Mouse (Mus musculus): ENCODE results near the gene Ssu72. TPM values are rescaled to one million over a fixed set of nuclear protein-coding genes. Genes with fewer than 3 reads are reported as not detected.

Gene Ssu72
- total and polyA plus RNA-seq, 2 experiments from 2014 or later: 95.7 to 106 TPM

DNA sequence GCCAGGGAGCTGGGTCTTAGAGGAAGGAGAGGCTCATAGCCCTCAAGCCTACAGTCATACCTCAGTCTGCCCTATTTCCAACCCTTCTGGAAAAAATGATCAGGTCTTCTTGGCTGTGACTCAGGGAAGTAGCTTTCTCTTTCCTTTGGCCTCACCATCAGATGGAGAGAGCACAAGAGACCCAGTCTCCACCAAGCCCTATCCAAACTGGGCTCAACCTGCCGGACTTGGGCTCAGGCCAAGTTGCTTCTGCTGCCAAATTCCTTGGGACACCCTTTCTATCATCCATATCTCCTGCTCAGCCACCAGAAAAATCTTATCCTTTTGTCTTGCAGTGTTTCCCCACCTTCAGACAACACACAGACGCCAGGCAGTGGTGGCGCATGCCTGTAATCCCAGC lies 71.3 kb downstream of the Ssu72 start:
- H3K4me3 ChIP-seq (ENCODE audit: low read depth, low read length): no peak overlapping the region
- peaks cover 29% of the 10 kb centered on the region for H3K4me1 ChIP-seq (ENCODE audit: control insufficient read depth, insufficient read depth)
- H3K9me3 ChIP-seq (replicated peaks; ENCODE audit: control insufficient read depth, low read length): no peaks in the 10 kb centered on the region
- no peaks in the 10 kb centered on the region for H3K36me3 ChIP-seq (replicated peaks; ENCODE audit: control insufficient read depth, insufficient read depth, low read length)
- WGBS: 42% methylated on average over 3 of the region's 3 CpGs
- ATAC-seq (ENCODE audit: insufficient read depth, low read depth) (no peak), DNase-seq (ENCODE audit: low spot score) (no peak)
- H3K27me3 ChIP-seq (ENCODE audit: control insufficient read depth, insufficient read depth, low read length): peaks cover 5% of the 10 kb centered on the region; the same call in 1 of the 2 replicates
- TF ChIP-seq EP300 (IDR thresholded peaks at IDR 0.05; ENCODE audit: low read depth) (no peak), CTCF (IDR thresholded peaks at IDR 0.05; ENCODE audit: low read depth) (no peak)
- H3K27ac ChIP-seq (ENCODE audit: low read depth): peak overlapping the region; percentile 80
- H3K4me2 ChIP-seq (ENCODE audit: low read depth, low read length): no peak overlapping the region
- no peak overlapping the region for H3K9ac ChIP-seq (replicated peaks; ENCODE audit: low read depth, low read length)

DNA sequence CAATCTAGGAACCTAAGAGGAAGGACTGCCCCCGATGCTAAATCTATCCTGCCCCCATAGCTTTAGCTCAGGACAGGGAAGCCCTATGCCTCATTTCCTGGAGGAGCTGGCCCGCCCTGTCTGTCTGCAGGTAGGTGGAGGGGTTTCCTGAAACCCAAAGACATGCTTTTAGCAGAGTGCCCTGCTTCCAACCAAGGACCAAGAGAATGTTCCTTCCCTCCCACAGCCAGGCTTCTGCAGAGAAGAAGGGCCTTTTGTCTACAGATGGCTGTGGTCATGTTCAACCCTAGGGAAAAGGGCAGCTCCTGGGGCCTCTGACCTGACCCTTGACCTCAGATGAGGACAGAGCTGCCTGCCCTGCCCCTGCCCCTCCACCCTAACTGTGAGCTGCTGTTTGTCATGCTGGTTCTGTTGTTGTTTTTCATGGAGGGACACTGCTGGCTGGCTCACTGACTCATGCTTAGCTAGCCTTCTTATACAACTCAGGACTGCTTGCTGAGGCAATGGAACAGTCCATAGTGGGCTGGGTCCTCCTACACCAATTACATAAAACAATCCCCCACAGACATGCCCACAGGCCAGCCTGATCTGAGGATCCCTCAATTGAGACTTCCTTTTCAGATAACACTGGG lies 72.2 kb downstream of the Ssu72 start:
- peaks cover 29% of the 10 kb centered on the region for H3K4me1 ChIP-seq (ENCODE audit: control insufficient read depth, insufficient read depth)
- no peak overlapping the region for H3K4me3 ChIP-seq (ENCODE audit: low read depth, low read length)
- H3K4me2 ChIP-seq (ENCODE audit: low read depth, low read length): no peak overlapping the region
- no peaks in the 10 kb centered on the region for H3K36me3 ChIP-seq (replicated peaks; ENCODE audit: control insufficient read depth, insufficient read depth, low read length)
- WGBS: 61% methylated on average over 2 of the region's 2 CpGs
- H3K27me3 ChIP-seq (ENCODE audit: control insufficient read depth, insufficient read depth, low read length): peaks cover 5% of the 10 kb centered on the region; the same call in 1 of the 2 replicates
- H3K27ac ChIP-seq (ENCODE audit: low read depth): peak overlapping the region; percentile 61
- TF ChIP-seq CTCF (IDR thresholded peaks at IDR 0.05; ENCODE audit: low read depth): no peak
- TF ChIP-seq EP300 (IDR thresholded peaks at IDR 0.05; ENCODE audit: low read depth): no peak
- ATAC-seq (ENCODE audit: insufficient read depth, low read depth): no peak
- H3K9ac ChIP-seq (replicated peaks; ENCODE audit: low read depth, low read length): no peak overlapping the region
- DNase-seq (ENCODE audit: low spot score): no peak
- no peaks in the 10 kb centered on the region for H3K9me3 ChIP-seq (replicated peaks; ENCODE audit: control insufficient read depth, low read length)

DNA sequence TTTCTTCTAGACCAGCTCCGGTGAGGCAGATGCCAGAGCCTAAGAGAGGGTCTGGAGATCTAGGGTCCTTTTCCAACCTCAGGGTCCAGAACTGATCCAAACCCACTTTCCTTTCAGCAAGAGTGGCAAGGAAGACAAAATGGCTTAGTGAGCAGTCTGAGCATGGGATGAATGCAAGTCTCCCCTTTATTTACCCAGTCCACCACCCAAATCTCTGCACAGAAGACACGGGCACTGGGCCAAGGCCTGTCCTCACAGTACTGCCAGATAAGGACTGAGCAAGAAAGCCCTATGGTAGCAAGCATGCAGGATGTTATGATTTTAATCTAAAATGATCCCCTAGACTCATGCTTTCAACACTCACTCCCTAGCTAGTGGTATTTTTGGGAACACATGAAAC lies 73.2 kb downstream of the Ssu72 start:
- Histone ChIP-seq H3K4me2 (ENCODE audit: low read depth, low read length) (no peak overlapping the region), H3K27ac (ENCODE audit: low read depth) (peak overlapping the region; percentile 58), H3K36me3 (replicated peaks; ENCODE audit: control insufficient read depth, insufficient read depth, low read length) (no peaks in the 10 kb centered on the region), H3K9ac (replicated peaks; ENCODE audit: low read depth, low read length) (no peak overlapping the region), H3K9me3 (replicated peaks; ENCODE audit: control insufficient read depth, low read length) (no peaks in the 10 kb centered on the region), H3K27me3 (ENCODE audit: control insufficient read depth, insufficient read depth, low read length) (no peaks in the 10 kb centered on the region; the same call in 1 of the 2 replicates), H3K4me1 (ENCODE audit: control insufficient read depth, insufficient read depth) (peaks cover 29% of the 10 kb centered on the region), H3K4me3 (ENCODE audit: low read depth, low read length) (no peak overlapping the region)
- ATAC-seq (ENCODE audit: insufficient read depth, low read depth) (no peak), DNase-seq (ENCODE audit: low spot score) (no peak)
- WGBS: 27% methylated on average over 2 of the region's 2 CpGs
- no peak for TF ChIP-seq CTCF (IDR thresholded peaks at IDR 0.05; ENCODE audit: low read depth)
- TF ChIP-seq EP300 (IDR thresholded peaks at IDR 0.05; ENCODE audit: low read depth): no peak

DNA sequence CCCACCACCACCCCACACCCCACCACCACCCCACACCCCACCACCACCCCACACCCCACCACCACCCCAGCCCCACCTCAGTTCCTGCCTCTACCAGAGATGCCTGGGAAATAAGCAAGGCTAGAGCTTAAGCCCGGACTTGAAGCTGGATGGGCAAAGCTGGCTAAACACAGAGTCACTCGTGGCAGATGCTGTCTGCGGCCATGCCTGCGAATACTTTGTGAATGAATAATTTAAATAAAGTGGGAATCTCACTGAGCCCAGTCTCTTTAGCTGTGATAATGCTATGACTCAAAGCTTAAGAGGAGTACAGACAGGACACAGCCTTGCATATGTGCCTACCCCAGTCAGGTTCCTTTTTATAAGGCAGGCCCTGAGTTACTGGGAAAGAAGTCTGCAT lies 74.9 kb downstream of the Ssu72 start:
- Histone ChIP-seq H3K27me3 (ENCODE audit: control insufficient read depth, insufficient read depth, low read length) (no peaks in the 10 kb centered on the region), H3K4me2 (ENCODE audit: low read depth, low read length) (no peak overlapping the region), H3K4me1 (ENCODE audit: control insufficient read depth, insufficient read depth) (peaks cover 34% of the 10 kb centered on the region), H3K27ac (ENCODE audit: low read depth) (no peak overlapping the region), H3K9ac (replicated peaks; ENCODE audit: low read depth, low read length) (no peak overlapping the region), H3K36me3 (replicated peaks; ENCODE audit: control insufficient read depth, insufficient read depth, low read length) (no peaks in the 10 kb centered on the region), H3K9me3 (replicated peaks; ENCODE audit: control insufficient read depth, low read length) (no peaks in the 10 kb centered on the region), H3K4me3 (ENCODE audit: low read depth, low read length) (no peak overlapping the region)
- 86% methylated on average over 4 of the region's 4 CpGs for WGBS
- ATAC-seq (ENCODE audit: insufficient read depth, low read depth) (no peak), DNase-seq (ENCODE audit: low spot score) (no peak)
- no peak for TF ChIP-seq CTCF (IDR thresholded peaks at IDR 0.05; ENCODE audit: low read depth)
- no peak for TF ChIP-seq EP300 (IDR thresholded peaks at IDR 0.05; ENCODE audit: low read depth)

DNA sequence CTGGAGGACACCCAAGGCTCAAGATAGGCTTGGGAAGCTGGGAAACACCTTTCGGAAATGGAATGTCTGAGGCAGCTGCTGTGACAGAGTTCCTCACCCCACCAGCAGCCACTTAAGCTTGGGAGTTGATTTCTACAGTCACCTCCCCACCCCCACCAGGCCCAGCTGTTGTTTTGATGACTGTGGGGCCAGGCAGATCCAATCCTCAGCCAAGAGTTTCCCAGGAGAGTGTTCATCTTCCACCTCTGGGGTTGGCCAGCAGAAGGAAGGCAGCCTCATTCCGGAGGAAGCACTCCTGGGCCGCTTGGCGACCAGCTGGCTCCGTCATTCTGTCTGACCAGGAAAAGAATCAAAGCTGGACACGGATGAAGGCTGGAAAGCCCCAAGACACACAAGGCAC lies 76.3 kb downstream of the Ssu72 start:
- Histone ChIP-seq H3K27me3 (ENCODE audit: control insufficient read depth, insufficient read depth, low read length) (no peaks in the 10 kb centered on the region), H3K4me2 (ENCODE audit: low read depth, low read length) (no peak overlapping the region), H3K9ac (replicated peaks; ENCODE audit: low read depth, low read length) (no peak overlapping the region), H3K9me3 (replicated peaks; ENCODE audit: control insufficient read depth, low read length) (no peaks in the 10 kb centered on the region), H3K27ac (ENCODE audit: low read depth) (peak overlapping the region; percentile 72), H3K36me3 (replicated peaks; ENCODE audit: control insufficient read depth, insufficient read depth, low read length) (no peaks in the 10 kb centered on the region), H3K4me1 (ENCODE audit: control insufficient read depth, insufficient read depth) (peaks cover 30% of the 10 kb centered on the region), H3K4me3 (ENCODE audit: low read depth, low read length) (no peak overlapping the region)
- ATAC-seq (ENCODE audit: insufficient read depth, low read depth) (peak; percentile 34), DNase-seq (ENCODE audit: low spot score) (peak; percentile 63)
- TF ChIP-seq EP300 (IDR thresholded peaks at IDR 0.05; ENCODE audit: low read depth) (0 out of 2 replicates have a peak, but pooled peaks have one; percentile 58), CTCF (IDR thresholded peaks at IDR 0.05; ENCODE audit: low read depth) (no peak)
- WGBS: 18% methylated on average over 6 of the region's 6 CpGs

Other genes starting within 250 kb of the Ssu72 start
- not detected in 2 replicates for gene Tmem52, start 235.7 kb upstream of the Ssu72 start, total RNA-seq (2014; rRNA removed; ENCODE audit: low replicate concordance)
- 0.12 TPM in 1 of 2 replicates, not detected in the other for gene Tmem52, start 235.7 kb upstream of the Ssu72 start, polyA plus RNA-seq (2015; fragmentation: Nextera tagmentation; extraction: Ambion mirVana)
- 158 and 184 TPM in 2 replicates for gene Gnb1, start 213.4 kb upstream of the Ssu72 start, total RNA-seq (2014; rRNA removed; ENCODE audit: low replicate concordance)
- 249 and 255 TPM in 2 replicates for gene Gnb1, start 213.4 kb upstream of the Ssu72 start, polyA plus RNA-seq (2015; fragmentation: Nextera tagmentation; extraction: Ambion mirVana)
- gene Nadk, start 142.4 kb upstream of the Ssu72 start, total RNA-seq (2014; rRNA removed; ENCODE audit: low replicate concordance): 48.0 and 52.7 TPM in 2 replicates
- gene Nadk, start 142.4 kb upstream of the Ssu72 start, polyA plus RNA-seq (2015; fragmentation: Nextera tagmentation; extraction: Ambion mirVana): 36.0 and 37.4 TPM in 2 replicates
- gene Slc35e2, start 103.4 kb upstream of the Ssu72 start, total RNA-seq (2014; rRNA removed; ENCODE audit: low replicate concordance): 11.8 and 14.4 TPM in 2 replicates
- 3.6 and 4.4 TPM in 2 replicates for gene Slc35e2, start 103.4 kb upstream of the Ssu72 start, polyA plus RNA-seq (2015; fragmentation: Nextera tagmentation; extraction: Ambion mirVana)
- gene Cdk11b, start 79.9 kb upstream of the Ssu72 start, total RNA-seq (2014; rRNA removed; ENCODE audit: low replicate concordance): 8.7 and 15.3 TPM in 2 replicates
- 36.8 TPM in 2 replicates for gene Cdk11b, start 79.9 kb upstream of the Ssu72 start, polyA plus RNA-seq (2015; fragmentation: Nextera tagmentation; extraction: Ambion mirVana)
- not detected in 2 replicates for gene Gm10563, start 59.4 kb upstream of the Ssu72 start, total RNA-seq (2014; rRNA removed; ENCODE audit: low replicate concordance)
- gene Gm10563, start 59.4 kb upstream of the Ssu72 start, polyA plus RNA-seq (2015; fragmentation: Nextera tagmentation; extraction: Ambion mirVana): not detected in 2 replicates
- gene Mmp23, start 51.4 kb upstream of the Ssu72 start, total RNA-seq (2014; rRNA removed; ENCODE audit: low replicate concordance): 66.6 and 76.6 TPM in 2 replicates
- gene Mmp23, start 51.4 kb upstream of the Ssu72 start, polyA plus RNA-seq (2015; fragmentation: Nextera tagmentation; extraction: Ambion mirVana): 49.8 and 49.9 TPM in 2 replicates
- 27.3 and 30.4 TPM in 2 replicates for gene Mib2, start 35.6 kb upstream of the Ssu72 start, total RNA-seq (2014; rRNA removed; ENCODE audit: low replicate concordance)
- gene Mib2, start 35.6 kb upstream of the Ssu72 start, polyA plus RNA-seq (2015; fragmentation: Nextera tagmentation; extraction: Ambion mirVana): 9.9 and 12.1 TPM in 2 replicates
- 4.1 and 9.7 TPM in 2 replicates for gene Fndc10, start 10.5 kb upstream of the Ssu72 start, total RNA-seq (2014; rRNA removed; ENCODE audit: low replicate concordance)
- 1.8 and 2.1 TPM in 2 replicates for gene Fndc10, start 10.5 kb upstream of the Ssu72 start, polyA plus RNA-seq (2015; fragmentation: Nextera tagmentation; extraction: Ambion mirVana)
- gene Tmem240, start 30.0 kb downstream of the Ssu72 start, total RNA-seq (2014; rRNA removed; ENCODE audit: low replicate concordance): 0.57 and 1.7 TPM in 2 replicates
- 0.41 and 0.48 TPM in 2 replicates for gene Tmem240, start 30.0 kb downstream of the Ssu72 start, polyA plus RNA-seq (2015; fragmentation: Nextera tagmentation; extraction: Ambion mirVana)
- 123 and 128 TPM in 2 replicates for gene Atad3a, start 56.3 kb downstream of the Ssu72 start, total RNA-seq (2014; rRNA removed; ENCODE audit: low replicate concordance)
- gene Atad3a, start 56.3 kb downstream of the Ssu72 start, polyA plus RNA-seq (2015; fragmentation: Nextera tagmentation; extraction: Ambion mirVana): 85.3 and 99.3 TPM in 2 replicates
- gene Vwa1, start 69.9 kb downstream of the Ssu72 start, total RNA-seq (2014; rRNA removed; ENCODE audit: low replicate concordance): 15.5 and 20.0 TPM in 2 replicates
- 7.1 and 7.5 TPM in 2 replicates for gene Vwa1, start 69.9 kb downstream of the Ssu72 start, polyA plus RNA-seq (2015; fragmentation: Nextera tagmentation; extraction: Ambion mirVana)
- gene Tmem88b, start 81.1 kb downstream of the Ssu72 start, total RNA-seq (2014; rRNA removed; ENCODE audit: low replicate concordance): 3.4 and 4.2 TPM in 2 replicates
- 2.5 and 2.9 TPM in 2 replicates for gene Tmem88b, start 81.1 kb downstream of the Ssu72 start, polyA plus RNA-seq (2015; fragmentation: Nextera tagmentation; extraction: Ambion mirVana)
- not detected in 2 replicates for gene Ankrd65, start 85.6 kb downstream of the Ssu72 start, total RNA-seq (2014; rRNA removed; ENCODE audit: low replicate concordance)
- gene Ankrd65, start 85.6 kb downstream of the Ssu72 start, polyA plus RNA-seq (2015; fragmentation: Nextera tagmentation; extraction: Ambion mirVana): 0.26 TPM in 1 of 2 replicates, not detected in the other
- gene Mrpl20, start 98.1 kb downstream of the Ssu72 start, total RNA-seq (2014; rRNA removed; ENCODE audit: low replicate concordance): 32.2 and 91.4 TPM in 2 replicates
- 188 and 207 TPM in 2 replicates for gene Mrpl20, start 98.1 kb downstream of the Ssu72 start, polyA plus RNA-seq (2015; fragmentation: Nextera tagmentation; extraction: Ambion mirVana)
- gene Ccnl2, start 107.7 kb downstream of the Ssu72 start, total RNA-seq (2014; rRNA removed; ENCODE audit: low replicate concordance): 58.7 and 80.7 TPM in 2 replicates
- 79.6 and 83.0 TPM in 2 replicates for gene Ccnl2, start 107.7 kb downstream of the Ssu72 start, polyA plus RNA-seq (2015; fragmentation: Nextera tagmentation; extraction: Ambion mirVana)
- 122 and 146 TPM in 2 replicates for gene Aurkaip1, start 126.5 kb downstream of the Ssu72 start, total RNA-seq (2014; rRNA removed; ENCODE audit: low replicate concordance)
- gene Aurkaip1, start 126.5 kb downstream of the Ssu72 start, polyA plus RNA-seq (2015; fragmentation: Nextera tagmentation; extraction: Ambion mirVana): 155 TPM in 2 replicates
- 99.5 and 113 TPM in 2 replicates for gene Mxra8, start 134.9 kb downstream of the Ssu72 start, total RNA-seq (2014; rRNA removed; ENCODE audit: low replicate concordance)
- 57.8 and 62.6 TPM in 2 replicates for gene Mxra8, start 134.9 kb downstream of the Ssu72 start, polyA plus RNA-seq (2015; fragmentation: Nextera tagmentation; extraction: Ambion mirVana)
- gene Dvl1, start 142.6 kb downstream of the Ssu72 start, total RNA-seq (2014; rRNA removed; ENCODE audit: low replicate concordance): 49.5 and 76.4 TPM in 2 replicates
- gene Dvl1, start 142.6 kb downstream of the Ssu72 start, polyA plus RNA-seq (2015; fragmentation: Nextera tagmentation; extraction: Ambion mirVana): 2.8 and 2.9 TPM in 2 replicates
- 0.11 and 0.19 TPM in 2 replicates for gene Tas1r3, start 158.6 kb downstream of the Ssu72 start, total RNA-seq (2014; rRNA removed; ENCODE audit: low replicate concordance)
- gene Tas1r3, start 158.6 kb downstream of the Ssu72 start, polyA plus RNA-seq (2015; fragmentation: Nextera tagmentation; extraction: Ambion mirVana): 0.04 and 0.05 TPM in 2 replicates
- gene Cptp, start 164.6 kb downstream of the Ssu72 start, total RNA-seq (2014; rRNA removed; ENCODE audit: low replicate concordance): 9.8 and 11.8 TPM in 2 replicates
- gene Cptp, start 164.6 kb downstream of the Ssu72 start, polyA plus RNA-seq (2015; fragmentation: Nextera tagmentation; extraction: Ambion mirVana): 7.0 and 7.2 TPM in 2 replicates
- 19.0 and 25.1 TPM in 2 replicates for gene Ints11, start 164.7 kb downstream of the Ssu72 start, total RNA-seq (2014; rRNA removed; ENCODE audit: low replicate concordance)
- 20.0 and 21.6 TPM in 2 replicates for gene Ints11, start 164.7 kb downstream of the Ssu72 start, polyA plus RNA-seq (2015; fragmentation: Nextera tagmentation; extraction: Ambion mirVana)
- gene Pusl1, start 187.0 kb downstream of the Ssu72 start, total RNA-seq (2014; rRNA removed; ENCODE audit: low replicate concordance): 31.3 and 33.9 TPM in 2 replicates
- gene Pusl1, start 187.0 kb downstream of the Ssu72 start, polyA plus RNA-seq (2015; fragmentation: Nextera tagmentation; extraction: Ambion mirVana): 20.1 and 22.3 TPM in 2 replicates
- gene Acap3, start 187.0 kb downstream of the Ssu72 start, total RNA-seq (2014; rRNA removed; ENCODE audit: low replicate concordance): 16.3 and 31.2 TPM in 2 replicates
- gene Acap3, start 187.0 kb downstream of the Ssu72 start, polyA plus RNA-seq (2015; fragmentation: Nextera tagmentation; extraction: Ambion mirVana): 5.8 and 6.4 TPM in 2 replicates
- 46.4 and 46.8 TPM in 2 replicates for gene Ube2j2, start 239.0 kb downstream of the Ssu72 start, total RNA-seq (2014; rRNA removed; ENCODE audit: low replicate concordance)
- 63.3 and 66.9 TPM in 2 replicates for gene Ube2j2, start 239.0 kb downstream of the Ssu72 start, polyA plus RNA-seq (2015; fragmentation: Nextera tagmentation; extraction: Ambion mirVana)